Mouse (Mus musculus) megakaryocyte, embryonic 14.5 days (primary cell): ENCODE data around the gene Nde1.

ENCODE experiments used
- FLI1 ChIP-seq: IDR thresholded peaks from 2 replicates; pipeline ENCODE4 v1.6.1; 2012; ENCODE audit warnings: low read length, inconsistent platforms, mixed read lengths
- GATA1 ChIP-seq: IDR thresholded peaks from 3 replicates; pipeline ENCODE4 v1.6.1; 2012; ENCODE audit warnings: mixed read lengths, low read length, inconsistent platforms, borderline replicate concordance

GRCm38 (mm10) chr16:14159746-14160131 is 3.3 kb upstream of the Nde1 start:
- TF ChIP-seq GATA1, result no peak
- TF ChIP-seq FLI1, result no peak
